Mouse (Mus musculus) lung, embryonic 15.5 days (tissue): Measurements from ENCODE around the gene Pmm1. TPM values are rescaled to one million over a fixed set of nuclear protein-coding genes. Genes with fewer than 3 reads are reported as not detected.
"Not testable (repeated sequence)": the region's sequence is repeated elsewhere in the genome, so short reads cannot be mapped to it uniquely, and the experiment has no call there.

Experiments
- ATAC-seq: fragments of 200-750 bp; cut with Nextera tagmentation; 2 replicates; pipeline ENCODE4 v1.8.0; 2017; ENCODE audit warnings: moderate number of reproducible peaks, borderline replicate concordance; ENCODE audit not compliant: low FRiP score, low TSS enrichment; ENCODE audit errors: extremely low read depth
- H3K27ac ChIP-seq: fragments of 300-500 bp; sonication (generic); 2 replicates; pipeline ENCODE4 v1.5.1; 2015; ENCODE audit warnings: moderate library complexity, mild to moderate bottlenecking, inconsistent platforms
- H3K27me3 ChIP-seq: fragments of 300-500 bp; sonication (generic); 2 replicates; pipeline ENCODE4 v1.6.1; 2015; ENCODE audit warnings: inconsistent platforms
- H3K36me3 ChIP-seq: fragments of 300-500 bp; sonication (generic); 2 replicates; pipeline ENCODE4 v1.6.1; 2015; ENCODE audit warnings: inconsistent platforms
- H3K4me1 ChIP-seq: fragments of 300-500 bp; sonication (generic); 2 replicates; pipeline ENCODE4 v1.6.1; 2015; ENCODE audit warnings: inconsistent platforms
- H3K4me2 ChIP-seq: fragments of 300-500 bp; sonication (generic); 2 replicates; pipeline ENCODE4 v1.6.1; 2015; ENCODE audit warnings: inconsistent platforms, mild to moderate bottlenecking, moderate library complexity
- H3K4me3 ChIP-seq: fragments of 300-500 bp; sonication (generic); 2 replicates; pipeline ENCODE4 v1.5.1; 2015; ENCODE audit warnings: mild to moderate bottlenecking, inconsistent platforms
- H3K9ac ChIP-seq: fragments of 300-500 bp; sonication (generic); 2 replicates; pipeline ENCODE4 v1.6.1; 2015; ENCODE audit warnings: inconsistent platforms
- H3K9me3 ChIP-seq: fragments of 300-500 bp; sonication (generic); 2 replicates; pipeline ENCODE4 v1.6.1; 2016; ENCODE audit warnings: inconsistent platforms
- WGBS: fragments of 180-500 bp; shearing (Covaris S2); methylation state at CpG from one replicate; pipeline ENCODE4 v1.1.7; 2015; 5-methylcytosine and 5-hydroxymethylcytosine counted together
- polyA plus RNA-seq: library from polyadenylated mRNA; unstranded; fragments of >200 nt; fragmentation: Nextera tagmentation; extraction: Ambion mirVana; gene quantifications from 2 replicates; pipeline ENCODE4 v1.2.1, GENCODE M21; 2015

Gene Pmm1
- 37.1 and 39.1 TPM in 2 replicates for polyA plus RNA-seq

DNA sequence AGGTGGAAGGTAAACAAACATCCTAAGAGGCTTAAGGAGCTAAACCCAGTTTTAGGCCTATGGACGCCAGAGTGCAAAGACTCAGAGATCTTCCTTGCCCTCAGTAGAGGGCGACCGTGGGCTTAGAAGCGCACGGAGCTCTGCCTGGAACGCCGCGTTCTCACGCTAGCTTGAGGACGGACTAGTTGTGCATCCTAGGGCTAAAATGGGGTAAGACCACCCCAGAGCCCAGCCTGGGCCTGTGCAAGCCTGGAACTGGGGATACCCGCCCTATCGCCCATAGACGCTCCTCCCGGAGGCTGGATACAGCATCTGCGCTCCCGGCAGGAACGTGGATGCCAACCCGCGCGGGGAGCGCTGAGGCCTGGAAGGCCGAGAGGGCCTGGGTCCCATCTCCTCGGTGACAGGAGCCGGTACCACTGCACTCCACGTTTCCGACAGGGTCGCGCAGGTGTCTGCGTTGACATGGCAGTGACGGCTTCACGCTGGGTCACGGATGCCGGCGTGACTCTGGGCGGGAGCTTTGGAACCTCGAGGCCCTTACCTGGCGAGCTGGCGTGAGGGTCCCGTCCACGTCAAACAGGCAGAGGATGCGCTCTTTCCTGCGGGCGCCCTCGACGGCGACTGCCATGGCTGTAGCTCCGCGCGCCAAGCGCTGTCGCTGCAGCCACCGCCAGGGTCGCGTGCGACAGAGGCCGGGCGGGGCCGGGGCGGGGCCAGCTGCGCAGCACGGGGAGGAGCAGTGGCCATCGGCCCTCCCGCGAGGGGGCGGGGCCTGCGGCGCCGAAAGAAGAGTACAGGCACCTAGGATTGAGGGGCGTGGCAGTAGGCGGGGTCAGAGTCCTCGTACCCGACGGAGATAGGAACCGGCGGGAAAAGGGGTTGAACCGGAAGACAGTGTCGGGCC, at the start of gene Pmm1:
Pmm1 (minus strand) TSS at position 760 of the 907 bp plus-strand sequence.
- Histone ChIP-seq H3K36me3 (no peaks in the 10 kb centered on the region), H3K9me3 (no peaks in the 10 kb centered on the region), H3K4me2 (peak within 1 kb of the TSS; percentile 100), H3K27ac (peak within 1 kb of the TSS; percentile 91), H3K4me1 (0 out of 2 replicates have a peak, but pooled peaks cover 4% of the 10 kb centered on the region), H3K27me3 (no peaks in the 10 kb centered on the region), H3K9ac (peak within 1 kb of the TSS; percentile 75), H3K4me3 (peak within 1 kb of the TSS; percentile 70)
- WGBS, result under 1% methylated on average over 68 of the region's 77 CpGs
- peak; percentile 97 for ATAC-seq

DNA sequence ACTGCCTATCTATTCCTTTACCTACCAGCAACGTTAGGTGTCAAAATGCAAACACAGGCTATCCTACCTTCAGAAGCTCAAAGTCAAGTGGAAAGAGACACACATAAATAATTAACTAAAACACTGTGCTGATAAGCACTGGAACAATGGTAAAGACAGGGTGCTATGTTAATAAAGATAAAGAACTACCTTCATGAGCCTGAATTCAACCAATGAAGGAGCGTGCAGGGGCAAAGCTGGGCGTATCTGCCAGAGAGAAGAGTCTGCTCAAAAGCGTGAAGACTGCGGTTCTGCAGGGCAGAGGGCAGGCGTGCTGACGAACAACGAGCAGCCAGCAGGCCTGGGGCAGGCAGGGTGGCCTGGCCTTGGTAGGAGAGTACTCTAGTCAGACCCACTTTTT, 43.5 kb upstream of the Pmm1 start:
- H3K9me3 ChIP-seq, result no peaks in the 10 kb centered on the region
- no peak overlapping the region for H3K9ac ChIP-seq
- H3K27ac ChIP-seq, result no peak overlapping the region
- no peak overlapping the region for H3K4me3 ChIP-seq
- WGBS, result 77% methylated on average over 8 of the region's 8 CpGs
- H3K4me2 ChIP-seq, result no peak overlapping the region
- H3K27me3 ChIP-seq, result no peaks in the 10 kb centered on the region
- ATAC-seq, result no peak
- no peaks in the 10 kb centered on the region for H3K4me1 ChIP-seq
- peaks cover 16% of the 10 kb centered on the region for H3K36me3 ChIP-seq

- ATAC-seq, result no peak
- peaks cover 5% of the 10 kb centered on the region for H3K4me1 ChIP-seq
- H3K36me3 ChIP-seq, result peaks cover 28% of the 10 kb centered on the region
- no peak overlapping the region for H3K4me3 ChIP-seq
- H3K4me2 ChIP-seq, result no peak overlapping the region
- no peaks in the 10 kb centered on the region for H3K27me3 ChIP-seq
- 59% methylated on average over 6 of the region's 6 CpGs for WGBS
- H3K9ac ChIP-seq, result no peak overlapping the region
- H3K9me3 ChIP-seq, result no peaks in the 10 kb centered on the region
- H3K27ac ChIP-seq, result no peak overlapping the region
Measured at GRCm38 (mm10) chr15:81993992-81994391, 33.3 kb upstream of the Pmm1 start.

GRCm38 (mm10) chr15:81990549-81990948, 29.8 kb upstream of the Pmm1 start:
- 40% methylated on average over 7 of the region's 7 CpGs for WGBS
- no peak overlapping the region for H3K9ac ChIP-seq

GRCm38 (mm10) chr15:81989371-81990062, 28.8 kb upstream of the Pmm1 start:
- H3K4me2 ChIP-seq, result no peak overlapping the region
- H3K4me3 ChIP-seq, result no peak overlapping the region
- 20% methylated on average over 11 of the region's 11 CpGs for WGBS
- H3K9ac ChIP-seq, result no peak overlapping the region
- peak; percentile 76 for ATAC-seq
- no peaks in the 10 kb centered on the region for H3K9me3 ChIP-seq
- H3K36me3 ChIP-seq, result peaks cover 8% of the 10 kb centered on the region; the same call in 1 of the 2 replicates
- H3K4me1 ChIP-seq, result peaks cover 5% of the 10 kb centered on the region
- no peaks in the 10 kb centered on the region for H3K27me3 ChIP-seq
- H3K27ac ChIP-seq, result peak overlapping the region; percentile 48; the same call in 1 of the 2 replicates

More at GRCm38 (mm10) chr15:81990549-81990948, 29.8 kb upstream of the Pmm1 start:
- peaks cover 11% of the 10 kb centered on the region; the same call in 1 of the 2 replicates for H3K36me3 ChIP-seq
- H3K9me3 ChIP-seq, result no peaks in the 10 kb centered on the region
- H3K27me3 ChIP-seq, result no peaks in the 10 kb centered on the region
- no peak overlapping the region for H3K4me3 ChIP-seq
- no peak overlapping the region for H3K27ac ChIP-seq
- H3K4me2 ChIP-seq, result no peak overlapping the region
- H3K4me1 ChIP-seq, result peaks cover 5% of the 10 kb centered on the region
- no peak for ATAC-seq

GRCm38 (mm10) chr15:81987646-81988045, 26.9 kb upstream of the Pmm1 start, which contains the start of gene Xrcc6:
Xrcc6 (plus strand) TSS chr15:81987835.
- Histone ChIP-seq H3K4me1 (peaks cover 5% of the 10 kb centered on the region), H3K4me3 (no peak within 1 kb of the TSS), H3K9ac (no peak within 1 kb of the TSS), H3K9me3 (no peaks in the 10 kb centered on the region), H3K27me3 (no peaks in the 10 kb centered on the region), H3K36me3 (no peaks in the 10 kb centered on the region), H3K27ac (no peak within 1 kb of the TSS), H3K4me2 (no peak within 1 kb of the TSS)
- WGBS, result 79% methylated on average over 3 of the region's 3 CpGs
- ATAC-seq, result no peak

GRCm38 (mm10) chr15:81985267-81986161, 24.8 kb upstream of the Pmm1 start:
- Histone ChIP-seq H3K4me2 (no peak overlapping the region), H3K9me3 (no peaks in the 10 kb centered on the region), H3K27me3 (no peaks in the 10 kb centered on the region), H3K4me3 (no peak overlapping the region), H3K4me1 (peaks cover 5% of the 10 kb centered on the region), H3K9ac (no peak overlapping the region), H3K27ac (no peak overlapping the region), H3K36me3 (no peaks in the 10 kb centered on the region)
- 49% methylated on average over 2 of the region's 2 CpGs for WGBS
- no peak for ATAC-seq

DNA sequence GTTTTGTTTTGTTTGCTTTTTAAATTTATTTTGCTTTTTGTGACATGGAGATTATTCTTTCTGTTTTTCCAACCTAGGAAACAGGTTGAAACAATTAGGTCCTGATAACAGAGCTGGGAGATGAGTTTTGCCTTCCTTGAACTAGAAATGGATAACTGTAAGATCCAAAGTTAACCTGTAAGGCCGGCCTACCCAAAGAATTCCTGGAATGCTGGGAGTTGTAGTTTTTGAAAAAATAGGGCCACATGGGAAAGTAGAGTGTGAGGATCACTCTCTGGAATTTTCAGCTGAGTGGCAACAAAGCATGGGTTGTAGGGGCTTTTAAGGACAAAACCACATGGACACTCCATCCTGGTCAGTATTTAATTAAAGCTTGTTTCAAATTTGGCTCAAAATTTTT, 21.4 kb upstream of the Pmm1 start:
- no peak overlapping the region for H3K4me2 ChIP-seq
- H3K9me3 ChIP-seq, result no peaks in the 10 kb centered on the region
- no peaks in the 10 kb centered on the region for H3K4me1 ChIP-seq
- no peak for ATAC-seq
- no peaks in the 10 kb centered on the region for H3K36me3 ChIP-seq
- H3K9ac ChIP-seq, result no peak overlapping the region
- WGBS, result 33% methylated on average over 1 of the region's 1 CpGs
- no peaks in the 10 kb centered on the region for H3K27me3 ChIP-seq
- no peak overlapping the region for H3K4me3 ChIP-seq
- H3K27ac ChIP-seq, result no peak overlapping the region

DNA sequence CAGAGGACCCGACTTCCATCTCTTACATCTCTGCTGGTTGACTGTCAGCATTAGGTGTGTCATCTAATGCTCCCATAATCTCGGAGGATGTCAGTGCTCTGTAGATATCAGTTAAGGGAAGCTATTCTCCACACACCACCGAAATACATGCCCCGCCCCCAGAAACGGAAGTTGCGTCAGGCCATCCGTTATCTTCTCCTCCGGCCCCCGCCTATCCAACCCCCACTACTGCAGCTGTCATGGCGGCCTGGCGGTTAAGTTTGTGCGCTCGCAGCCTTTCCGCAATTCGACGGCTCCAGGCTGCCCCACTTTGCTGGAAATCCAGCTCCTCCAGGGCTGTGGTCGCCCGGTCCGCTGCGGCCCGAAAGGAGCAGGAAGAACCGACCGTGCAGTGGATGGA, 19.6 kb upstream of the Pmm1 start, which contains the start of gene 1700029P11Rik:
1700029P11Rik (plus strand) TSS at position 220 of the 400 bp plus-strand sequence.
- H3K4me3 ChIP-seq, result no peak within 1 kb of the TSS
- no peak within 1 kb of the TSS for H3K4me2 ChIP-seq
- no peaks in the 10 kb centered on the region for H3K9me3 ChIP-seq
- no peaks in the 10 kb centered on the region for H3K4me1 ChIP-seq
- no peak for ATAC-seq
- no peaks in the 10 kb centered on the region for H3K27me3 ChIP-seq
- WGBS, result 92% methylated on average over 23 of the region's 23 CpGs
- no peak within 1 kb of the TSS for H3K9ac ChIP-seq
- H3K27ac ChIP-seq, result no peak within 1 kb of the TSS
- H3K36me3 ChIP-seq, result no peaks in the 10 kb centered on the region

GRCm38 (mm10) chr15:81975156-81975555, 14.4 kb upstream of the Pmm1 start:
- not testable (repeated sequence) for ATAC-seq, H3K27me3 ChIP-seq, H3K27ac ChIP-seq, H3K4me3 ChIP-seq, H3K9ac ChIP-seq, H3K4me1 ChIP-seq, H3K9me3 ChIP-seq, H3K36me3 ChIP-seq, H3K4me2 ChIP-seq
- 85% methylated on average over 8 of the region's 8 CpGs for WGBS

DNA sequence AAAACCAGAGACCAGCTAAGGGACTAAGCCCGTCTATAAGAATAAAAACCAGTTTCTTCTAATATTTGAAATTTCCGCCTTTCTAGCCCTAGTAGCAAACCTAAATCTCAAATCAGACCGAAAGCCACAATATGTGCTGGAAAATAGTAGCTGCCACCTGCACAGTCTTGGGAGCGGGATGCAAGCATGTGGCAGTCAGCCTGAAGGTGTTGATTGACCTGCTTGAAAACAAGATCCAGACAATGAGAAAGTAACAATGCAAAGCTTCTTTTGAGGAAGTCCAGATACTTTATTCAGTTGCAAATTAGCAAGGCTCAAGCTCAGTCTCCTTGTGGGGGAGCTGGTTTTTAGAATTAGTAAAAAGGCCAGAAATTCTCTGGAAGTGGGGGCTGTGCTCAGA, 9.8 kb upstream of the Pmm1 start:
- H3K9me3 ChIP-seq, H3K27me3 ChIP-seq, H3K36me3 ChIP-seq, H3K4me1 ChIP-seq, H3K4me3 ChIP-seq, ATAC-seq, H3K9ac ChIP-seq, H3K27ac ChIP-seq, H3K4me2 ChIP-seq: not testable (repeated sequence)
- 92% methylated on average over 4 of the region's 4 CpGs for WGBS
